Comparison of ENCODE assay signal across 8 mouse cellular contexts in genomic region chr11:79992035-79992591, GRCm38 (mm10). TPM values are rescaled to one million over a fixed set of nuclear protein-coding genes. Genes with fewer than 3 reads are reported as not detected.
A peak's percentile ranks its signal among the peaks of the same experiment; 100 is the strongest.
DNase-seq lines count a peak whose midpoint lies in the region; ATAC-seq lines count a peak whose summit lies in the region.

No protein-coding gene starts in this region.

- no peaks in the 10 kb centered on the region for H3K9me3 ChIP-seq in kidney, embryonic 15.5 days (replicated peaks)
- H3K9me3 ChIP-seq in hindbrain, embryonic 14.5 days (ENCODE audit: control insufficient read depth, low read length), result no peaks in the 10 kb centered on the region
- no peaks in the 10 kb centered on the region for H3K9me3 ChIP-seq in midbrain, embryonic 14.5 days (ENCODE audit: control insufficient read depth, low read length)

- H3K27ac ChIP-seq in kidney, embryonic 15.5 days, result peak overlapping the region; percentile 99
- H3K27ac ChIP-seq in hindbrain, embryonic 14.5 days, result peak overlapping the region; percentile 65
- peak overlapping the region; percentile 66 for H3K27ac ChIP-seq in midbrain, embryonic 14.5 days (replicated peaks; ENCODE audit: low read depth, low read length)

- peaks cover 13% of the 10 kb centered on the region for H3K36me3 ChIP-seq in kidney, embryonic 15.5 days
- peaks cover 12% of the 10 kb centered on the region for H3K36me3 ChIP-seq in hindbrain, embryonic 14.5 days (replicated peaks; ENCODE audit: control insufficient read depth, insufficient read depth)
- peaks cover 7% of the 10 kb centered on the region; the same call in 1 of the 2 replicates for H3K36me3 ChIP-seq in midbrain, embryonic 14.5 days (ENCODE audit: control insufficient read depth, insufficient read depth, low read length)

- 30% methylated on average over 21 of the region's 21 CpGs for WGBS in kidney, embryonic 15.5 days
- WGBS in hindbrain, embryonic 14.5 days, result 31% methylated on average over 20 of the region's 21 CpGs
- 28% methylated on average over 20 of the region's 21 CpGs for WGBS in midbrain, embryonic 14.5 days

- H3K27me3 ChIP-seq in kidney, embryonic 15.5 days, result no peaks in the 10 kb centered on the region
- H3K27me3 ChIP-seq in hindbrain, embryonic 14.5 days (ENCODE audit: control insufficient read depth, insufficient read depth, low read length), result no peaks in the 10 kb centered on the region
- no peaks in the 10 kb centered on the region for H3K27me3 ChIP-seq in midbrain, embryonic 14.5 days (ENCODE audit: control insufficient read depth, insufficient read depth, low read length)

- no peak for ATAC-seq in kidney, embryonic 15.5 days (replicated peaks; ENCODE audit: low FRiP score)
- ATAC-seq in hindbrain, embryonic 14.5 days (ENCODE audit: low FRiP score), result no peak
- ATAC-seq in midbrain, embryonic 14.5 days (ENCODE audit: low FRiP score, low TSS enrichment), result no peak
- no peak for ATAC-seq in activated CD4-positive, CD25-positive, alpha-beta regulatory T cell, adult 4 months

- H3K4me3 ChIP-seq in kidney, embryonic 15.5 days (replicated peaks), result peak overlapping the region; percentile 93
- H3K4me3 ChIP-seq in hindbrain, embryonic 14.5 days (replicated peaks; ENCODE audit: low read length), result peak overlapping the region; percentile 99
- peak overlapping the region; percentile 92 for H3K4me3 ChIP-seq in midbrain, embryonic 14.5 days (replicated peaks; ENCODE audit: low read depth, low read length)

- H3K4me2 ChIP-seq in kidney, embryonic 15.5 days, result peak overlapping the region; percentile 72
- peak overlapping the region; percentile 70 for H3K4me2 ChIP-seq in hindbrain, embryonic 14.5 days (replicated peaks)
- peak overlapping the region; percentile 61 for H3K4me2 ChIP-seq in midbrain, embryonic 14.5 days (ENCODE audit: low read length)

- no peak for DNase-seq in kidney, postnatal 10 days
- peak; percentile 53 for DNase-seq in c-Kit-positive CD71-positive TER-119-negative erythroid progenitor cells, embryonic 14.5 days (ENCODE audit: low read depth)
- peak; percentile 32 for DNase-seq in hindbrain, embryonic 14.5 days (ENCODE audit: low spot score)
- DNase-seq in midbrain, embryonic 14.5 days, result no peak
- DNase-seq in MN1 (ENCODE audit: low spot score), result no peak
- no peak for DNase-seq in yolk sac, embryonic 10.5 days (ENCODE audit: low spot score)

- 0 out of 2 replicates have a peak, but pooled peaks cover 7% of the 10 kb centered on the region for H3K4me1 ChIP-seq in kidney, embryonic 15.5 days
- peaks cover 4% of the 10 kb centered on the region; the same call in 1 of the 2 replicates for H3K4me1 ChIP-seq in hindbrain, embryonic 14.5 days (replicated peaks; ENCODE audit: control insufficient read depth, insufficient read depth, low read length)
- H3K4me1 ChIP-seq in midbrain, embryonic 14.5 days (ENCODE audit: control insufficient read depth, insufficient read depth, low read length), result peaks cover 4% of the 10 kb centered on the region

- H3K9ac ChIP-seq in kidney, embryonic 15.5 days, result peak overlapping the region; percentile 61
- H3K9ac ChIP-seq in hindbrain, embryonic 14.5 days, result peak overlapping the region; percentile 57
- peak overlapping the region; percentile 48 for H3K9ac ChIP-seq in midbrain, embryonic 14.5 days (replicated peaks; ENCODE audit: low read length)

RNA-seq across cellular contexts. Expression of gene Suz12, which starts 0.8 kb away (rescaled TPM):
- polyA plus RNA-seq in kidney, embryonic 15.5 days (2015; fragmentation: Nextera tagmentation; extraction: Ambion mirVana), result 20.9 and 23.7 TPM in 2 replicates
- polyA plus RNA-seq in hindbrain, embryonic 14.5 days (2014; fragmentation: Nextera tagmentation; extraction: Ambion mirVana), result 15.3 and 17.2 TPM in 2 replicates
- 18.1 and 21.4 TPM in 2 replicates for polyA plus RNA-seq in midbrain, embryonic 14.5 days (2014; fragmentation: Nextera tagmentation; extraction: Ambion mirVana)
- 10 to 100 TPM; 31.1 to 45.8 TPM for polyA plus RNA-seq in activated CD4-positive, CD25-positive, alpha-beta regulatory T cell, adult 4 months (2017; shearing (Covaris generic))

RNA-seq across cellular contexts. Expression of gene Utp6, which starts 29.9 kb away (rescaled TPM):
- 50.3 and 55.6 TPM in 2 replicates for polyA plus RNA-seq in kidney, embryonic 15.5 days (2015; fragmentation: Nextera tagmentation; extraction: Ambion mirVana)
- 45.2 and 50.1 TPM in 2 replicates for polyA plus RNA-seq in hindbrain, embryonic 14.5 days (2014; fragmentation: Nextera tagmentation; extraction: Ambion mirVana)
- 32.9 and 51.9 TPM in 2 replicates for polyA plus RNA-seq in midbrain, embryonic 14.5 days (2014; fragmentation: Nextera tagmentation; extraction: Ambion mirVana)
- polyA plus RNA-seq in activated CD4-positive, CD25-positive, alpha-beta regulatory T cell, adult 4 months (2017; shearing (Covaris generic)), result 10 to 100 TPM; 37.9 to 38.9 TPM

Comparison
In these comparisons a context has a peak if more than half of its experiments do, and no peak if none do; other contexts are left out.
1. DNase-seq: peak in c-Kit-positive CD71-positive TER-119-negative erythroid progenitor cells, embryonic 14.5 days (single experiment) and hindbrain, embryonic 14.5 days (single experiment); none in kidney, postnatal 10 days (single experiment), midbrain, embryonic 14.5 days (single experiment), MN1 (single experiment) and yolk sac, embryonic 10.5 days (single experiment).
2. Peak in every context shown above with its lines, with median percentiles within 50 percentile points of each other: H3K27ac ChIP-seq, H3K4me2 ChIP-seq, H3K4me3 ChIP-seq and H3K9ac ChIP-seq.